Mouse (Mus musculus): ENCODE measurements around the gene Angel2.

The Angel2 gene

DNA sequence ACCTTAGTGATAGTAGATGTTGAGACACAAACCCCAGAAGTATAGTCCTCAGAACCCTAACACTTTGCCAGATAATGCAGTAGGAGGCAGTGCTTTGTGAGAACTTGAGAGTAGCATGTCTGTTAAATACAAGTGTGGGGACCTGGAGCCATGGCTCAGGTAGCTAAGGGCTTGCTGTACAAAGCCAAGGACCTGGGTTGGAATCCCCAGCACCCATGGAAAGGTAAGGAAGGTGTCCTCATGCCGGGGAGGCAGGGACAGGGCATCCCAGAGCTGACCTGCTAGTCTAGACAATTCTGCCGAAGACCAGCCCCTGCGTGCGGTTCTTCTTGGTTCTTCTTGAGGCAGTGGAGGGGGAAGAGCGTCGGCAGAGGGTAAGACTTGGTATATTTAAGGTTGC lies 5.3 kb downstream of the Angel2 start:
- no peak for DNase-seq

DNA sequence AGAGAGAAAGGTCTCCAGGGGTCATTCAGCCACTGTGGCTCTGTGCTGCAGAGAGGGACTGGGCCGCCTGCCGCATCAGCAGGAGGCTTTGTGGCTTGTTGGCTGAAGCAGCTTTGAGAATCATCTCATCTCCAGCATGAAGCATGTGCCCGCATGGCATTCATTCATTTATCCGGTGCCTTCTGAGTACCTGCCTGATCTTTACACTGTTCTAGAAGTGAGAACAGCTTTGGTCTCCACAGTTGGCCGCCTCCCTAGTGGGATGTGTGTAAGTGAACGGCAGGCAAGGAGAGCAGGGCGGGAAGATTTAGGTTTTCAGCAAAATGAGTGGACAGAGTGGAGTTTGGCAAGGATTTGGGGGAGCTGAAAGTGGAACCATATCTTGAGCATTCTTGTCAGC lies 14.9 kb downstream of the Angel2 start:
- DNase-seq, result no peak

DNA sequence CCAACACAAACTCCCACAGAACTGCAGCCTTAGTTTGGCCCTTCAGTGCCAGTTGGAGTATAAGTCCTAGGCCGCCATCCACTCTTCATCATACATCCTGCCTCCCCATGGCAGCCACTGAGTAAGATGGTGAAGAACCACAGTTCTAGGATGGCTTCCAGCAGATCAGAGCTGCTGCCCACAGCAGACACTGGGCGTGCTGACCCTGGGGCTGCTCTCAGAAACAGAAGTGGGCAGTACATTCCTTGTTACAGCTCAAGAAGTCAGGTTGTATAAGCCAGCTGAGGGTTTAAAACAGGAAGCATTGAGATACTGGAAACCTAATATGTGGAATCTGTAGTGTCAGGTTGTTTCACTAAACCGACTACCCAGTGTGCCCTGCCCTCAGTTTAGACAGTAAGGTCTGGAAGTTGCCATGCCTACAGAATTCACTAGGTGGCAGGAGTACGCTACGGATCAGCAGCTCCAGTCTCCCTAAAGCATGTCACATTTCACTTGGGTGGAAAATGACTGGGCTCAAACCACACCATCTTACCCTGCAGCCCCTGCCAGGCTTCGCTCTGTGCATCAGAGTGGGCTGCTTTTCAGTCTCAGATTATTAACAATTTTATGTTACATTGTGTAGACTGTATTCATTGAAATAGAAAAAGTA lies 19.3 kb downstream of the Angel2 start:
- peak; percentile 84 for DNase-seq

DNA sequence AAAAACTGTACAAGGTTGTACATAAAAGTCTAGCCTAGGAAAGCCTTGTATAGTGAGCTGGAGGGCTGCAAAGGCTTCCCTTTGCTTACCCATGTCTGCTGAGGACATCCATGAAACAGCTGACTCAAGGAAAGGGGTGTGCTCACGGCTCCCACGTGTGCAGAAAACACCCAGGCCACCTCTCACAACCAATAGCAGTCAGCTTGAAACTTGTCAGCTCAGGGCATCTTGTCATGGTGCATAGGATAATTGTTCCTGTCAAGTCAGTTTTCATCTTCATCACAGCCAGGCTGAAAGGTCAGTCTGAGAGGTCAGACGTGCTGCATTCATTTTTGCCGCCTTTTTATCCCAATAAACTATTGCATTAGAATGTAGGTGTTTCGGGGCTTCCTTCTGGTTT lies 23.1 kb downstream of the Angel2 start:
- peak; percentile 66 for DNase-seq

DNA sequence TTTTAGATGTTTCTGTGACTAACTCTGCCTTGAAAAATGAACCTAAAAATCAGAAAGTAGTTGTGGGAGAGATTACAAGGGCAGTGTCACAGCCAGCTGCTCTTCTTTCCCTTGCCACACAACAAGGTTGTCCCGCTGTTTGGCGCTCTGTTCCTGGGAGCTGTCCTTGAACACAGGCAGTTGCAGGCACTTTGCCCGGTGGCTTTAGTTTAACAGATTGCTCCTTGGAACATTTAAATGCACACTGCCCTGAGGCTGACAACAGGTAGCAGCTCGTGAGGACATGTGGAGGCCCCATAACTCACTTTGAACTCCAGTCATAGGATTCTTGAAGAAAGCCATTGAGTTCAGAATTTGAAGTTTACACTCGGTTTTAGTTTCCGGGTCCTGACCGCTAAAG lies 23.5 kb downstream of the Angel2 start:
- DNase-seq, result no peak

DNA sequence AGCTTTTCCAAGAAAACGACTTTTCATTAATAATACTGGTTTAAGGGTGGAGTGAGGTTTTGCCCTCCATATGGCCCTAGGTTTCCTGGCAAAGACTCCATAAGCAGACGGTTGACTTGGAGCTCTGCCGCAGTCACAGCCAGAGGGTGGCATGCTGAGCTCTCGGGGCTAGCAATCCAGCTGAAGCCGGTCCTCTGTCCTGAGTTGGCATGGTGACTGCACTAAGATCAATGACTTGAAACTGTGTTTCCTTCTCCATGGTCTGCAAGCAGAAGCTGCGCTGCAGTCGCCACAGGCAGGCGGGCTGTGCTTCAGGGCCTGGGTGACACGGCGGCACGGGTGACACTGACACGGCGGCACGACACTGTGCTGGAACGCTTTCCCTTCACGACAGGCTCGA lies 23.9 kb downstream of the Angel2 start:
- no peak for DNase-seq

DNA sequence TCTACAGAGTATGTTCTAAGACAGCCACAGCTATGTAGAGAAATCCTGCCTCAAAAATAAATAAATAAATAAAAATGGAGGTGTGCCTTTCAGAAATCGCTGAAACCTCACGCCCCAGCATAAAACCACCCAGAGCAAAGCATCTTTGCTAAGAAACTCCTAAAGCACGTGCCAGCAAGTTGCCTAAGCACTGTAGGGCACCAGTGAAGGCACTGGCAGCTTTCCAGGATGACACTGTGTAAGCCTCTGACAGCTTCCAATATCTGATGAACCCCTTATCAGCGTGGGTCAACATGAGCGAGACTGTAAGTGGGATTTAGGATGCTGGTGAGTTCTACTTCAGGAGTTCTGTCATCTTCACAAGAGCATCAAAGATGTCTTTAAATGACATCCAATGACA lies 26.1 kb downstream of the Angel2 start:
- no peak for DNase-seq

DNA sequence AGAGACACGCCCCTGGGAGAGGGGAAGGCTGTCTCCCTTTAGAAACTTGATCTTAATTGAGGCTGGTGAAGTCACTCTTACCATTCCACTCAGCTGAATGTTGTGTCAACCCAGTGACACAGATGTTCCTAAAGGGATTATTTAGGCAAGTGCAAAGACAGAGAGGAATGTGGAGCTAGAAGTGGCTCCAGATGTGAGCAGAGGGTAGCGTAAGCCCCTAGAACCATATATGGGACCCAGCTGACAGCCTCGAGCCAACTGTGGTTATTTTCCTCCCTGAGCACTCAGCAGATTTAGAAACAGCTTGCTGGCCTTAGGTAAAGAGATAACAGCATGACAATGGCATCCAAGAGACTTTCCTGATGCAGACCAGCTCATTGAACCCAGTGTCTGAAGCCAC lies 28.1 kb downstream of the Angel2 start:
- no peak for DNase-seq

DNA sequence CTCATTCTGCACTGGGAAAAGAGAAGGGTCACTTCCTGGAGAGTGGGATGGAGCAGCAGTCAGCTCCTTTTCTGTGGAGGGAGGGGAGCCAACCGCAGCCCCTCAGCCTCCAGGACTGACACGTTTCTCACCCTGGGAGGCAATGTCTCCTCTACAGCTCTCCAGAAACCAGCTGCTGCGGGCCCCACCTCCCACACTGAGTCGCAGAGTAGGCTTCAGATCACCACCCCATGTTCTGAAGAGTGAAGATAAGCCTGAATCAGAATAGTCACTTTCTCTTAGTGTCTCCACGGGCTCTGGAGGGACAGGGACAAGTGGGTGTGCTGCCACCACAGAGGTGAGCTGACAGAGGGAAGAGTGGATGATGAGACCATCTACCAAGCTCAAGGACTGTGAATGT lies 33.9 kb downstream of the Angel2 start:
- no peak for DNase-seq

DNA sequence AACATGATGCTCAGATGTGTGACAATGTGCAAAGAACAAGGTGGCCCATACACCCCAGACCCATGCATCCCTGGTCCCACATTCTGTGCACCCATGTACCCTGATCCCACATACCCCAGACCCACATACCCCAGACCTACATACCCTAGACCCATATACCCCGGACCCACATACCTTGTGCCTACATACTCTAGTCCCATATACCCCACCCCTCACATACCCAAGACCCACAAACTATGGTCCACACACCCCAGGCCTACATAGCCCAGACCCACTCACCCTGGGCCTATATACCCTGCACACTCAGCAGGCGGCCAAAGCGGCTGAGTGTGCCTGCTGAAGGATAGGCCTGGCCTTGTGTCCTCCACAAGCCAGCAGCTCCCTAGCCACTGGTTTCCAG lies 37.8 kb downstream of the Angel2 start:
- no peak for DNase-seq

DNA sequence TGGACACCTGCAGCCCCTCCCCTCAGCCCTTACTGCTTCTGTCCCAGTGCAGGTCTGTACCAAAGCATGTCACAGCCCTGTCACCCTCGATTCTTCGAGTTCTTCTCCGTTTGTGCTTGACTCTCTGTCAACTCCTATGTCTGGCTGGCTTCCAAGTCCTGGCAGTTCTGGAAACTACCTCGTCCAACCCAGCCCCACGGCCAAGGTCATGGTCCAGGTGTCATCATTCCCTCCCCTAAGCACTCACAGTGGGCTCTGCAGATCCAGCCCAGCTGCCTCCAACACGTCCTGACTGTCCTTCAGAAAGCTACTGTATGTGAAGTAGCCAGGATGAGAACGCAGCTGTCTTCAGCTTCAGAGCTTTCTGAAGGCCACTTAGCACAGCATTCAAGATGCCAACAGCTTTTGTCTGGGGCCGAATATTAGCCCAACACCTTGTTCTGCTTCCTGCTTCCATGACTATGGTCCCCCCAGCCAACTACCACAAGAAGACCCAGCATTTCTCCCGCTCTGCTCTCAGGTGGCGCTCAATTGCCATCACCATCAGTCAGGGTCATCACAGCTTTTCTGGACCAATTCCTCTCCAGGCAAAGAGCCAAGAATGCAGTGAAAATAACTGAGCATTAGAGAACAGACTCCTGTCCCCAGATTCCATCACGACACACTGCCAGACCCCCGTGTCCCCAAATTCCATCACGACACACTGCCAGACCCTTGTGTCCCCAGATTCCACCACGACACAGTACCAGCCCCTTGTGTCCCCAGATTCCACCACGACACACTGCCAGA lies 40.3 kb downstream of the Angel2 start:
- DNase-seq, result no peak

DNA sequence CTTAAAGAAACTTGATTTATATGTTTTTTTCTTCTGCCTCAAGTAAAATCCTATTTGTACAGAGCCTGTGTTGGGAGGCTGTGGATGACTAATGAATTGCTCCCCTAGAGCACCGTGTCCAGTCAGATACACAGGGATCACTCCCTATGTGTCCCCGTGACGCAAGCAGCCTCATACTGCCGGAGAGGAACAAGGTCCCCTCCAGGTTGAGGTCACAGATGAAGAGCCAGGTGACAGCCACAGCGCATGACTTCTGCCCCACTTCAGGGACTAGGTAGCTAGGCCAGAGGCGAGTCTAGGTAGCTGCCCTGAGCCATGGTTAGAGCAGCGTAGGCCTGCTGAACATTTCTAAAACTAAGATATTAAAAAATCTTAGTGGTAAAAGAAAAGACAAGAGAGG lies 43.1 kb downstream of the Angel2 start:
- no peak for DNase-seq

DNA sequence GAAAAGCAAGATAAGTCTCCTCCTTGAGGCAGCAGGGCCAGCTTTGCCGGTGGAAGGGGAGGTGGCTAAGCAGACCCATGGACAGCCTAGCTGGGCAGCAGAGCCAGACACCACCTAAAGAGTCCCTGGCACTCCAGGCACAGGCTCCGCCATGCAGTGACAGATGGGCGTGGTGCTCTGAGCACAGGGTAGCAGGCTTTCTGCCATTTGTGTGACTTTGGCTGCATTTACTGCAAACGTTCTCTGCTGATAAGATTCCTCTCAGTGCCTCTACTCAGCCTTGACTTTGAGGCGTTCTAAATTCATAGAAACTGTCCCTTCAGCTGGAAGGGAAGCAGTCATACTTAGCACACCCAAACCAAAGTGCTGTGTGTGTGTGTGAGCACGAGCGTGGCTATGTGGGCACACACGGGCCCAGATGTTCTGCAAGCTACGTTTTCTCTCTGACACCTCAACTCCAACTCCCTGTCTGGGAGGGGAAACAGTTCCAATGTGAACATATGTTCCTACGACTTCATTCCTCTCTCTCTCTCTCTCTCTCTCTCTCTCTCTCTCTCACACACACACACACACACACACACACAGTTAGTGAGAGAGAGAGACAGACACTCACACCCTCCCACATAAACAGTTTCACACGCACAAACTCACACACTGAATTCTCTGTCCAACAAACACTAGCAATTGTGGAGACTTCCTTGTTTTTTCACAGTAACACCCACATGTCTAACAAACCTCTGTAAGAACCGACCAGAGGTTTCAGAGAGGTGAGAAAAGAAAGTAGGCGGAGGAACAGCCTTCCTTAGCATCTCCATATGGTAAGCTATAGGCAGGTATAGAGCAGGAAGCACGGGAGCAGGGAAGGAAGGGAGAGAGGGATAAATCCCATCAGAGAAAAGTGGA lies 47.0 kb downstream of the Angel2 start:
- DNase-seq, result no peak

DNA sequence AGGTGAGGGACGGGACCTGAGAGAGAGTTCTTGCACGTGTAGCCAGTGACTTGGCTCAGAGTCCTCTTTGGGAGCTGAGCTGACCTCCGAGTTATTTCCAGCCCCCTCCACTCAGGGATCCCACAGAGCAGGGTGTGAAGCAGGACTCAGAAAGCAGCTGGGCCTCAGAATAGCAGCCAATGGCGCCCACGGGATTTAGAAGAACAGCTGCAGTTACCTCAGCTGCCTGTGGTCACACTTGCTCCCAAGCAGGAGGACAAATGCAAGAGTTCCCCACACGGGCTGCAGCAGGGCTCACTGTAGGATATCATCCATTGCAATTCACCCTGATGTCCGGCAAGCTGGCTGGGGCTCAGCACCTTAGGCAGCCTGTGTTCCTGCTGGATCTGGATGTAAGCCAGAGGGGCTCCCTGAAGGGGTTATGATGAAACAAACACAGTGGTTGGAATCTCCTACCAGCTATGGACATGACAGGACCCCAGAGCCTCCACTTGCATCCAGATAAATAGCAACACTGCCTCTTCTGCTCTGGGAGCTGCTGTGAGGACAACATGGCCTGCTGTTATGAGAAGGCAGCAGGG lies 47.8 kb downstream of the Angel2 start:
- peak; percentile 46 for DNase-seq

DNA sequence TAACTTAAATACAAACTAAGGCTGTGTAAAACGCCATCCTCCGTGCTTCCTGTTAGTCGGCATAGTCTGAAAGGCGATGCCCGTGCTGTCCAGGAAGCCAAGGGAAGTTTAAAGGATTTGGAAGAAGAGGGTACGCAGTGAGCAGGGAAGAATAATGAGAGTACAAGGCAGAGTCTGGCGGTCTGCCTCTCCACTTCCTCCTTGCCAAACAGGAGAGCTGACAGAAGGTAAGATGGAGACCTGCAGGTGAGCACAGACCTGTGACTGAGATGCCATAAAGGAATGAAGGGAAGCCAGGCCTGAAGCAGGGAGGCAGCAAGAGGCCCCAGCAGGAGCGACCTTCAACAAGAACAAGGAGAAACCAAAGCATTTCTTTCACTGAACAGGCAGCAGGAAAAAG lies 49.3 kb downstream of the Angel2 start:
- no peak for DNase-seq

DNA sequence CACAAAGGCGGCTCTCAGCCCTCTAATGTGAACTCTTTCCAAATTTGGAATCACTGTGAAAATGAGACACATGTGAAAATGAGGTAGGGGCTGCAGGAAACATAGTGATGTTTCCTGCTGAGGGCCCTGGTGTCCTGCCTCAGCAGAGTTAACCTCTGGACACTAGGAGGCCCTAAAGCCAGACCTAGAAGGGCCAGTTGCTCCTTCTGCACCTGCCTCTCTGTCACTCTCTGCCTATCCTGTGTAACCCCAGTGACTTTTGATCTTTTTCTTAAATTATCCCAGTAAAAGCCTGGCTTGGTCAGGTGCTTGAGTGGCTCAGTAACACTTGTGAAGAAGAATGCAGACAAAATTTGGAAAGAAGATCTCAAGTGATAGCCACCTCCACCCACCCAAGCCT lies 49.9 kb downstream of the Angel2 start:
- no peak for DNase-seq

DNA sequence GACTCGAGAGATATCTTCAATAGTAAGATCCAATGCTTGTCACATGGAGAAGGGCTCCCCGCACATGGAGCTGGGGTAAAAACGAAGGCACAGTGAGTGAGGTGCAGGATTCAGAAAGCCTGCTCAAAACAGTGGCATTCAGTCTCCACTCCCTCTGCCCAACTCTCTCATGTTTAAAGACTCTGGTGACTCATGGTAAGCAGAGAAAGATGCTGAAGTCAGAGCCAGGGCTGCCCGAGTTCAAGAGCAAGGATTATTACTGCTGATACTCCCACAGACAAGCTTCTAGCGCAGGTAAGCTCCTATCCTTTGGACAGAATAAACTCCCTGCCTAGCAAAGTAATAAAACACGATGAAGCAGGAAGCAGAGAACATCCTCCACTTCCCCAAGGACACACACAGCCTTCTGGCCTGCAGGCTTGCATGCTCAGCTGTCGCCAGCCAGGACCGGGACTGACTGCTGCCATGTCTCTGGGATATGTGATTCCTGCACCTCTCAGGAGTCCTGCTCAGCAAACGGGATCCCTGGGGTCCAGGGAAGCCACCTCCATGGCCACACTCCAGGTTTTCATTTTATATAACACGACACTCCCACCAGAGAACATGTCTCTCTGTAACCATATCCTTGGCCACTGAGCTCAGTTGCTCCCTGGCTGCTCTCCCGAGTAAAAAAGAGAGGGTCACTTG lies 52.1 kb downstream of the Angel2 start:
- DNase-seq, result peak; percentile 6

DNA sequence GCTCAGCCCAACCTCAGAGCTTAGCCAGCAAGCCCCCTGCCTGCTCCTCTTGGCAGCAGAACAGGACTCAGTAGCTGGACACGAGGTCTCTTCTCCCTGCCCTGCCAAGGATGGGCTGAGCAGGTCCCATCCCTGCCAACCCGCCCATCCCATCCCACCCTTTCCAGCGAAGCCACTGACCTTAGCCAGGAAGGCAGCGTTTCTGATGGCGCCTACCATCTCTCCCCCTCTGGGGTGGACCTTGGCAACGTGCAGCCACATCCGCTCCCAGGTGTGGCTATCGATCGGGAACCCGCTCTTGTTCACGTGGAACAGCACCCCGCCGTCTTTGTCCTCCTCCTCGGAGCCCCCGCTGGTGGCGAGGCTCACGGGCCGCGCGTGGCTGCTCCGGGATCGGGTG lies 53.1 kb downstream of the Angel2 start:
- peak; percentile 49 for DNase-seq

DNA sequence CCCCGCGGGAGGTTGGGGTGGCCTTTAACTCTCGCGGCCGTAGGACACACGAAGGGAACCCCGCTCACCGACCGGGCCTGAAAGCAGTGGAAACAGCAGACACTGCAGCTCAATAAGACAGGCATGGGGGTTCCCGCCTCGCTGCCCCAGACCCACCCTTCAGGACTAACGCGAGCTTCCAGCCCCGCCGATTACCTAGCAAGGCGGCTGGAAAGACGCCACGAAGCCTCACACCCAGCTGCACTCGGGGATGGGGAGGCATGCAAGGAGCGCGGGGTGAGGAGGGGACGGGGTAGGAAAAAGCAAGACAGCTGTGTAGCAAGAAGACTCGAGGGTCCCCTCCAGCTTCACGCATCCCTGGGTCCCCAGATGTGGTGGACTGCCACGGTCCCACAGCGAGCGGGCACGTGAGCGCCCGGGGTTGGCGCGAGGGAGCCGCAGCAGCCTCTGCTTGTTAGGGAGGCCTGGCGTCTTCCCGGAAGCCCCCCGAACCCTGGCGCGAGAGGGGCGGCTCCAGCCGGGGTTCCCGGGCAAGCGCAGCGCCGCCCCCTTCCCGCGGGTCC lies 53.7 kb downstream of the Angel2 start:
- no peak for DNase-seq

DNA sequence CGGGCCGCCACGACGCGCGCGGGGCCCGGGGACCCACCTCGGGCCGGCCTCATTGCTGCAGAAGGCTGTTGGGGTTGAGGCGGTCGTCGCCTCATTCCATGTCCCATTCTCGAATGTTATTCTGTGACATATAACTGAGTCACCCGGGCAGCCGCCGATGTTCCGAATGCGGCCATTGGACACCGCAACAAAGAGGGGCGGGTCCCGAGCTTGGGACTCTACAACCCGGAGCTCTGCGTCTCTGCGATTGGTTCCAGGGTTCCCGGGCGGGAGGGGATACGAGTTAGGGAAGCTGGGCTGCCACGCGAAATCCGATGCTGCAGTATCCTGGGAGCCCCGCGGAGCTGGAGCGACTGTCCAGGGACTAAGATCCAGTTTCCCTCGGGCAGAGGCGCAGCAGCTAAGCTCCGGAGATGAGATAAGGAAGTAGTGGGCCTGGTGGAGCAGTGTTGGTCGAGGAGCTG lies 54.2 kb downstream of the Angel2 start, which contains the start of gene Vash2:
TSS of gene Vash2 (minus strand) at position 197 of the 464 bp plus-strand sequence.
- peak; percentile 96 for DNase-seq

DNA sequence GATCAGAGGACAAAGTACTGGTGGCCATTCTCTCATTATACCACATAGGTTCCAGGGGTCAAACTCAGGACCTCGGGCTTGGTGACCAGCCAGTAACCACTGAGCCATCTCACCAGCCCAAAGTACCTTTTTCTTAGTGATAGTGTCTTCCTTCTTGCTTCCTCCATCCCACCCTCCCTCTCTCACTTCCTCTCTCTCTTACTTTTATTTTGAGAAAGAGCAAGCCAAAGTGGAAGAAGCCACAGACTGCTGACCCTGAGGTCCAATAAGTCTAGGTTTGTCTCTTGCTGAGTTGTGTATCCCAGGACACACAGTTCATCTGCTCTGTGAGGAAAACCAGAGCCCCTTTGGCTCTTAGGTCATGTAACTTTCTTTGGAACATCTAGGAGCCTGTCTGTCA lies 55.6 kb downstream of the Angel2 start:
- DNase-seq, result no peak

DNA sequence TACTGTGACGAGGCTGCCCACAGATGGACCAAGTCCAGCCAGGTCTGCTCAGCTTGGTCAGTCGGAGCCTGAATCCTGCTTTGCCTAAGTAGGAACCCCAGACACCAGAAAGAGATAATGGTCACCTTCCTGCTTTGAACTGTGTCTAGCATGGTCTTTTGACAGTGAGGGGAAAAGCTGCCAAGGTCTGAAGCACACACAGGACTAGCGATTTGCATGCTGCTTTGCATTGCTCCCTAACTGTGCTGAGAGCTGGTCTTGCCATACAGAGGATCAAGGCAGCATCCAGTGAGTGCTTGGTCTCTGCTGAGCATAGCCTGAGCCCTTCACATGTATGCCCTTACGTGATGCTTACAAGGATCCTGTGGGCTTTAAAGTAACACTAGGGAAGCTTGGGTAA lies 56.5 kb downstream of the Angel2 start:
- DNase-seq, result no peak
